Mouse (Mus musculus) cortical plate, adult 2 months (tissue): ENCODE data around the gene Mip. TPM values are rescaled to one million over a fixed set of nuclear protein-coding genes. Genes with fewer than 3 reads are reported as not detected.
"Not testable (repeated sequence)": the region's sequence is repeated elsewhere in the genome, so short reads cannot be mapped to it uniquely, and the experiment has no call there.

Experiments
- H3K27ac ChIP-seq: fragments of 200-500 bp; 2 replicates; pipeline ENCODE4 v1.5.1; 2012; ENCODE audit warnings: low read length, control low read depth, inconsistent platforms; ENCODE audit not compliant: insufficient read depth
- H3K4me1 ChIP-seq: fragments of 200-500 bp; 2 replicates; pipeline ENCODE4 v1.6.1; 2011; ENCODE audit warnings: low read length; ENCODE audit not compliant: control insufficient read depth, insufficient read depth
- H3K4me3 ChIP-seq: fragments of 200-500 bp; 2 replicates; pipeline ENCODE4 v1.5.1; 2011; ENCODE audit warnings: mild to moderate bottlenecking, low read length, control low read depth; ENCODE audit not compliant: insufficient read depth
- CTCF ChIP-seq: fragments of 200-500 bp; IDR thresholded peaks from 2 replicates; pipeline ENCODE4 v1.5.1; 2011; ENCODE audit warnings: mild to moderate bottlenecking, control low read depth, low read length; ENCODE audit not compliant: insufficient read depth; ENCODE audit errors: extremely low read depth
- POLR2A ChIP-seq: fragments of 200-500 bp; IDR thresholded peaks from 2 replicates; pipeline ENCODE4 v1.6.1; 2011; ENCODE audit warnings: mild to moderate bottlenecking, low read length, control low read depth; ENCODE audit not compliant: insufficient read depth; ENCODE audit errors: extremely low read depth
- polyA plus RNA-seq: library from polyadenylated mRNA; depleted of rRNA; stranded (reverse); fragments of >200 nt; gene quantifications from 2 replicates; pipeline ENCODE4 v1.2.3, GENCODE M21; 2012

Mip gene
- polyA plus RNA-seq, 1 experiment, result not detected

- Histone ChIP-seq H3K27ac (no peak overlapping the region), H3K4me3 (no peak overlapping the region), H3K4me1 (no peaks in the 10 kb centered on the region)
- no peak for TF ChIP-seq POLR2A
Observed at GRCm38 (mm10) chr10:128243252-128243651, 17.6 kb downstream of the Mip start.

GRCm38 (mm10) chr10:128244121-128244520 lies 18.5 kb downstream of the Mip start:
- H3K4me3 ChIP-seq, result no peak overlapping the region
- H3K4me1 ChIP-seq, result no peaks in the 10 kb centered on the region
- TF ChIP-seq POLR2A, result no peak
- TF ChIP-seq CTCF, result no peak
- no peak overlapping the region for H3K27ac ChIP-seq

- H3K27ac ChIP-seq, result no peak overlapping the region
- TF ChIP-seq CTCF (no peak), POLR2A (no peak)
- no peaks in the 10 kb centered on the region for H3K4me1 ChIP-seq
- H3K4me3 ChIP-seq, result no peak overlapping the region
Observed at GRCm38 (mm10) chr10:128247020-128247732, 21.5 kb downstream of the Mip start.

GRCm38 (mm10) chr10:128250565-128250964 lies 24.9 kb downstream of the Mip start:
- TF ChIP-seq CTCF (no peak), POLR2A (no peak)
- Histone ChIP-seq H3K4me3 (no peak overlapping the region), H3K4me1 (no peaks in the 10 kb centered on the region), H3K27ac (no peak overlapping the region)

GRCm38 (mm10) chr10:128253677-128254255 lies 28.1 kb downstream of the Mip start, which contains the start of gene Apon:
TSS of gene Apon (plus strand) at chr10:128254096.
- Histone ChIP-seq H3K27ac (no peak within 1 kb of the TSS), H3K4me3 (no peak within 1 kb of the TSS), H3K4me1 (no peaks in the 10 kb centered on the region)
- TF ChIP-seq CTCF, result no peak
- TF ChIP-seq POLR2A, result no peak

GRCm38 (mm10) chr10:128255925-128256324 lies 30.3 kb downstream of the Mip start:
- Histone ChIP-seq H3K4me3 (no peak overlapping the region), H3K27ac (no peak overlapping the region), H3K4me1 (no peaks in the 10 kb centered on the region)
- no peak for TF ChIP-seq POLR2A
- no peak for TF ChIP-seq CTCF

GRCm38 (mm10) chr10:128256328-128256727 lies 30.7 kb downstream of the Mip start:
- H3K27ac ChIP-seq, result no peak overlapping the region
- TF ChIP-seq CTCF (no peak), POLR2A (no peak)
- no peaks in the 10 kb centered on the region for H3K4me1 ChIP-seq
- H3K4me3 ChIP-seq, result no peak overlapping the region

GRCm38 (mm10) chr10:128258953-128259352 lies 33.3 kb downstream of the Mip start:
- no peak overlapping the region for H3K4me3 ChIP-seq
- H3K4me1 ChIP-seq, result no peaks in the 10 kb centered on the region
- H3K27ac ChIP-seq, result no peak overlapping the region
- TF ChIP-seq POLR2A (no peak), CTCF (no peak)

GRCm38 (mm10) chr10:128259946-128260345 lies 34.3 kb downstream of the Mip start:
- no peak overlapping the region for H3K4me3 ChIP-seq
- H3K27ac ChIP-seq, result no peak overlapping the region
- TF ChIP-seq POLR2A (no peak), CTCF (no peak)

GRCm38 (mm10) chr10:128260376-128260775 lies 34.7 kb downstream of the Mip start:
- not testable (repeated sequence) for H3K4me3 ChIP-seq, H3K4me1 ChIP-seq, H3K27ac ChIP-seq

More at GRCm38 (mm10) chr10:128259946-128260345, 34.3 kb downstream of the Mip start:
- no peaks in the 10 kb centered on the region for H3K4me1 ChIP-seq
